Mouse (Mus musculus) kidney, postnatal 0 days (tissue): ENCODE data around the gene Evl. TPM values are rescaled to one million over a fixed set of nuclear protein-coding genes. Genes with fewer than 3 reads are reported as not detected.
A peak's percentile ranks its signal among the peaks of the same experiment; 100 is the strongest.

Source experiments
- ATAC-seq: fragments of 200-750 bp; cut with Nextera tagmentation; replicated peaks from 2 replicates; pipeline ENCODE4 v1.8.0; 2017; ENCODE audit warnings: low read depth, moderate number of reproducible peaks, moderate TSS enrichment, moderate library complexity; ENCODE audit not compliant: low FRiP score
- DNase-seq: peaks from one replicate; pipeline ENCODE4 v3.0.0-alpha.2; 2016; ENCODE audit warnings: low spot score
- H3K27ac ChIP-seq: fragments of 300-500 bp; sonication (generic); 2 replicates; pipeline ENCODE4 v1.5.1; 2014; ENCODE audit warnings: mild to moderate bottlenecking
- H3K27me3 ChIP-seq: fragments of 300-500 bp; sonication (generic); 2 replicates; pipeline ENCODE4 v1.6.1; 2014; ENCODE audit warnings: low read length, mixed read lengths; ENCODE audit not compliant: insufficient read depth
- H3K36me3 ChIP-seq: fragments of 300-500 bp; sonication (generic); 2 replicates; pipeline ENCODE4 v1.6.1; 2014; ENCODE audit warnings: low read length, mixed read lengths; ENCODE audit not compliant: insufficient read depth
- H3K4me1 ChIP-seq: fragments of 300-500 bp; sonication (generic); replicated peaks from 2 replicates; pipeline ENCODE4 v1.6.1; 2014; ENCODE audit warnings: antibody characterized with exemption, low read length, mixed read lengths; ENCODE audit not compliant: insufficient read depth
- H3K4me2 ChIP-seq: fragments of 300-500 bp; sonication (generic); 2 replicates; pipeline ENCODE4 v1.6.1; 2014; ENCODE audit warnings: mild to moderate bottlenecking, low read length, moderate library complexity, mixed read lengths
- H3K4me3 ChIP-seq: fragments of 300-500 bp; sonication (generic); replicated peaks from 2 replicates; pipeline ENCODE4 v1.5.1; 2014; ENCODE audit warnings: low read depth, low read length
- H3K9ac ChIP-seq: fragments of 300-500 bp; sonication (generic); 2 replicates; pipeline ENCODE4 v1.6.1; 2014; ENCODE audit warnings: low read depth, low read length
- H3K9me3 ChIP-seq: fragments of 300-500 bp; sonication (generic); replicated peaks from 2 replicates; pipeline ENCODE4 v1.6.1; 2016; ENCODE audit warnings: low read length, inconsistent platforms, mixed read lengths
- CTCF ChIP-seq: IDR thresholded peaks from 2 replicates; pipeline ENCODE4 v1.5.1; 2016; ENCODE audit warnings: antibody characterized with exemption, low read depth, mild to moderate bottlenecking, moderate library complexity
- WGBS: fragments of 180-500 bp; shearing (Covaris S2); extraction: QIAGEN DNeasy Blood & Tissue Kit; methylation state at CpG from one replicate; pipeline ENCODE4 v1.1.7; 2014; 5-methylcytosine and 5-hydroxymethylcytosine counted together
- microRNA counts: library from miRNA; unstranded; fragments of <30 nt; microRNA quantifications from one replicate; lab custom pipeline; 2015
- microRNA-seq: library from miRNA; unstranded; fragments of <30 nt; microRNA quantifications from one replicate; pipeline ENCODE4, GENCODE M21; 2016
- polyA plus RNA-seq: library from polyadenylated mRNA; unstranded; fragments of >200 nt; fragmentation: Nextera tagmentation; extraction: Ambion mirVana; gene quantifications from 2 replicates; pipeline ENCODE4 v1.2.1, GENCODE M21; 2015

Gene Evl
- polyA plus RNA-seq, 1 experiment from 2014 or later, result 52.6 TPM

- DNase-seq (no peak), ATAC-seq (no peak)
- H3K4me2 ChIP-seq, result no peak overlapping the region
- no peak overlapping the region for H3K9ac ChIP-seq
- no peak for TF ChIP-seq CTCF
- H3K36me3 ChIP-seq, result no peaks in the 10 kb centered on the region
- H3K9me3 ChIP-seq, result no peaks in the 10 kb centered on the region
- H3K27ac ChIP-seq, result no peak overlapping the region
- no peak overlapping the region for H3K4me3 ChIP-seq
- WGBS, result 80% methylated on average over 2 of the region's 2 CpGs
- H3K4me1 ChIP-seq, result no peaks in the 10 kb centered on the region
- H3K27me3 ChIP-seq, result no peaks in the 10 kb centered on the region
These were observed 179.9 kb downstream of the Evl start for GRCm38 (mm10) chr12:108734386-108734785.

GRCm38 (mm10) chr12:108737838-108738237 lies 183.3 kb downstream of the Evl start:
- Histone ChIP-seq H3K4me3 (no peak overlapping the region), H3K36me3 (no peaks in the 10 kb centered on the region), H3K9me3 (no peaks in the 10 kb centered on the region), H3K4me1 (no peaks in the 10 kb centered on the region), H3K9ac (no peak overlapping the region), H3K4me2 (no peak overlapping the region), H3K27me3 (no peaks in the 10 kb centered on the region), H3K27ac (no peak overlapping the region)
- no peak for TF ChIP-seq CTCF
- no peak for ATAC-seq
- 92% methylated on average over 7 of the region's 7 CpGs for WGBS
- DNase-seq, result no peak

MicroRNAs within 50 kb of the gene (microRNA counts, 519-probe panel; counts per million panel counts)
- microRNA mmu-miR-342-3p (lab: Ali Mortazavi, UCI) (5,863 counts per million, percentile 89 among the panel's probes with 10 or more counts), microRNA mmu-miR-342-5p (lab: Ali Mortazavi, UCI) (330 counts per million, percentile 68 among the panel's probes with 10 or more counts)

Small RNA genes lying within 50 kb of the gene (microRNA-seq; reads per million reads assigned to microRNA genes)
- gene Gm23872 (not detected), gene Mir342 (1,850 reads per million, percentile 83 among the genes with 10 or more reads in this experiment)

Other genes starting within 250 kb of the Evl start
- 0.37 and 0.43 TPM in 2 replicates for gene Hhipl1, start 248.4 kb upstream of the Evl start, polyA plus RNA-seq
- 5.2 and 5.9 TPM in 2 replicates for gene Cyp46a1, start 220.3 kb upstream of the Evl start, polyA plus RNA-seq
- gene Eml1, start 183.8 kb upstream of the Evl start, polyA plus RNA-seq, result 39.0 and 42.0 TPM in 2 replicates
- 19.0 and 21.5 TPM in 2 replicates for gene Degs2, start 147.6 kb downstream of the Evl start, polyA plus RNA-seq
- 15.6 and 17.3 TPM in 2 replicates for gene Yy1, start 238.3 kb downstream of the Evl start, polyA plus RNA-seq